Mouse (Mus musculus): ENCODE results near the gene Egflam. TPM values are rescaled to one million over a fixed set of nuclear protein-coding genes. Genes with fewer than 3 reads are reported as not detected.

The Egflam gene
- polyA plus RNA-seq, 1 experiment from 2014 or later = 3.6 TPM

DNA sequence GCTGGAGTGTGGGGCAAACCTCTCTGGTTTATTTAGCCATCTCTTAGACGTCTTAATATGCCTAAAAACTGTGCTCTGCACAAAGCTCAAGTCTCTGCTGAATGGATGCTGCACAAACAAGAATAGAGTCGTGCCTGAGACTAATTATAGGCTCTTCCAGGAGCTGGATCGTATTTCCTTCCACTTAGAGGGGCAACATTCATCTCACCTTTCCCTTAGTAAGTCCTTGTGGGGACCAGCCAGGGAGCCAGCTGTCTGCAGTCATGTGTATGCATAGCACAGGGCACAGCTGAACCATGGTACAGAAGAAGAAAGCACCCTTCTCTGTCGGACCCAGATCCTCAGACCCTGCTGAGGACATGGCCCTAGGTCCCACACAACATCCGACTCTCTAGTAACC is 192.1 kb downstream of the Egflam start:
- H3K27me3 ChIP-seq = no peaks in the 10 kb centered on the region
- no peak overlapping the region for H3K27ac ChIP-seq
- 36% methylated on average over 5 of the region's 5 CpGs for WGBS
- no peak overlapping the region for H3K4me3 ChIP-seq
- H3K9ac ChIP-seq = no peak overlapping the region
- ATAC-seq = no peak
- no peaks in the 10 kb centered on the region for H3K36me3 ChIP-seq (ENCODE audit: poor library complexity, severe bottlenecking)
- no peak overlapping the region for H3K4me2 ChIP-seq
- peaks cover 13% of the 10 kb centered on the region for H3K4me1 ChIP-seq
- no peaks in the 10 kb centered on the region for H3K9me3 ChIP-seq (replicated peaks)

DNA sequence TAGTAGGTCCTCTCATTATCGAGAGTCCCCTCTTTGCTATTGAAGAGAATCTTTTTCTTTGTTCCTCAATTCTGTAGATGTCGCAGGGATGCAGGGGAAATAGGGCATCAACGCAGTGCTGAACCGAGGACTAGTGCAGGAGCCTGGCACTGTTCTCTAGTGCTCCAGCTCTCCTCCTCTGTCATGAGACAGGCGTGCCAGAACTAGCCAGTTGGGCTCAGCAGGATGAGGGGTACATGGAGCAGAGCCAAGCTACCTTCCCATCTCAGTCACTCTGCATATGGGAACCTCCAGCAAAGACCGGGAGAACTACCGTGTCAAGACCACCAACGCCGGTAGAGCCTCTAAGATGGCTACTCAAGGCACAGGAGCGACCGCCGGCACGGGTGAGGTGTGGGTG is 193.3 kb downstream of the Egflam start:
- Histone ChIP-seq H3K27ac (no peak overlapping the region), H3K9ac (no peak overlapping the region), H3K36me3 (ENCODE audit: poor library complexity, severe bottlenecking) (no peaks in the 10 kb centered on the region), H3K4me2 (no peak overlapping the region), H3K4me1 (peaks cover 15% of the 10 kb centered on the region), H3K4me3 (no peak overlapping the region), H3K9me3 (replicated peaks) (no peaks in the 10 kb centered on the region), H3K27me3 (no peaks in the 10 kb centered on the region)
- ATAC-seq = peak; percentile 37; the same call in 1 of the 2 replicates
- whole genome bisulfite sequencing = 60% methylated on average over 13 of the region's 13 CpGs

DNA sequence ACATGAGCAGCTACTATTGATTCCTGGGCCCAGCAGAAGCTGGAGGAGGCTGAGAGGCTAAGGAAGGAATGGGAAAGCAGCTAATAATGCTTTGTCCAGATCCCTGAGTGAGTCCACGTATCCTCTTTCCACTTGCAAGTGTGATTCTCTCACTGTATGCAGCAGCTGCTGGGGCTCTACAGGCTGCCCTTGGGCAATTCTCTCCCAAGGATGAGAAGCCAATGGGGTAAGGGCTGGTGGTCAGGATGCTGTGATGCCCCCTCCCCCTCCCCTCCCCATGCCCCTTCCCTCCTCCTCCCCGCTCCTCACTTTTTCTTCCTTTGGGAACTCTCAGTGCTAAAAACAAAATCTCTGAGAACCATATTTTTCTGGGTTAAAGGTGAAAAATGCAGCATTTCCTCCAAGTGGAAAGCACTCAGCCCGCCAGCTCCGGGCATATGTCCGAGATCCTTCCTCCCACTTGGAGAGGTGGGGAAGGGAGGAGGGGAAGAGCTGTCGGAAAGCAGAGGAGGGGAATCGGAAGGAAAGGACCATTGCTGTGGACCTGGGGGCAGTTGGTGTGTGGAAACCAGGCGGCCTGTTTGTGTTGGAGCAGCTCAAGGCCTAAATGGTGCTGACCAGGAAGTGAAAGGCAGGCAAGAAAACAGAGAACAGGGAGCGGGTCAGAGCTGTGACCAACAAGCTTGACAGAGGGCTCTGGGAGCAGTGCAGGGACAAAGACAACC is 194.4 kb downstream of the Egflam start:
- 80% methylated on average over 9 of the region's 9 CpGs for WGBS
- ATAC-seq = no peak
- no peak overlapping the region for H3K4me2 ChIP-seq
- H3K9ac ChIP-seq = no peak overlapping the region
- H3K36me3 ChIP-seq (ENCODE audit: poor library complexity, severe bottlenecking) = no peaks in the 10 kb centered on the region
- H3K4me3 ChIP-seq = no peak overlapping the region
- H3K27ac ChIP-seq = no peak overlapping the region
- H3K4me1 ChIP-seq = peaks cover 23% of the 10 kb centered on the region
- no peaks in the 10 kb centered on the region for H3K27me3 ChIP-seq
- H3K9me3 ChIP-seq (replicated peaks) = no peaks in the 10 kb centered on the region

DNA sequence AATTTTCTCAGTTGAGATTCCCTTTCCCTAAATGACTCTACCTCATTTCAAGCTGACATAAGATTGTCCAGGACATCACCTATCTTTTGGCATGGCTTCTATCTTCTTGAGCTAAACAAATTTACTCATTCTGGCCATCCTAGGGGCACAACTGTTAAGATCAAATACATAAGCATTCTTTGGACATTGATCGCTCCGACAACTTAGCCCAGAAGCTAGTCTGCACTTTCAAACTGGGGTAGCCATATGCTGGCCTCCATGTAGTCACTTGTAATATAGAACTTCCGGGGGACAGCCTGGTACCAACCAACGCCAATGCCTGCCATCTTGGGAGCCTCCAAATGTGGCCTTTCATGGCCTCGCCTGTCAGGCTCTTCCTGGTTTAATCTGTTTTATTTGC is 195.2 kb downstream of the Egflam start:
- no peak for ATAC-seq
- Histone ChIP-seq H3K27me3 (no peaks in the 10 kb centered on the region), H3K9me3 (replicated peaks) (no peaks in the 10 kb centered on the region), H3K9ac (no peak overlapping the region), H3K27ac (no peak overlapping the region), H3K4me1 (peaks cover 29% of the 10 kb centered on the region), H3K36me3 (ENCODE audit: poor library complexity, severe bottlenecking) (no peaks in the 10 kb centered on the region), H3K4me3 (no peak overlapping the region), H3K4me2 (no peak overlapping the region)
- 90% methylated on average over 5 of the region's 5 CpGs for WGBS

DNA sequence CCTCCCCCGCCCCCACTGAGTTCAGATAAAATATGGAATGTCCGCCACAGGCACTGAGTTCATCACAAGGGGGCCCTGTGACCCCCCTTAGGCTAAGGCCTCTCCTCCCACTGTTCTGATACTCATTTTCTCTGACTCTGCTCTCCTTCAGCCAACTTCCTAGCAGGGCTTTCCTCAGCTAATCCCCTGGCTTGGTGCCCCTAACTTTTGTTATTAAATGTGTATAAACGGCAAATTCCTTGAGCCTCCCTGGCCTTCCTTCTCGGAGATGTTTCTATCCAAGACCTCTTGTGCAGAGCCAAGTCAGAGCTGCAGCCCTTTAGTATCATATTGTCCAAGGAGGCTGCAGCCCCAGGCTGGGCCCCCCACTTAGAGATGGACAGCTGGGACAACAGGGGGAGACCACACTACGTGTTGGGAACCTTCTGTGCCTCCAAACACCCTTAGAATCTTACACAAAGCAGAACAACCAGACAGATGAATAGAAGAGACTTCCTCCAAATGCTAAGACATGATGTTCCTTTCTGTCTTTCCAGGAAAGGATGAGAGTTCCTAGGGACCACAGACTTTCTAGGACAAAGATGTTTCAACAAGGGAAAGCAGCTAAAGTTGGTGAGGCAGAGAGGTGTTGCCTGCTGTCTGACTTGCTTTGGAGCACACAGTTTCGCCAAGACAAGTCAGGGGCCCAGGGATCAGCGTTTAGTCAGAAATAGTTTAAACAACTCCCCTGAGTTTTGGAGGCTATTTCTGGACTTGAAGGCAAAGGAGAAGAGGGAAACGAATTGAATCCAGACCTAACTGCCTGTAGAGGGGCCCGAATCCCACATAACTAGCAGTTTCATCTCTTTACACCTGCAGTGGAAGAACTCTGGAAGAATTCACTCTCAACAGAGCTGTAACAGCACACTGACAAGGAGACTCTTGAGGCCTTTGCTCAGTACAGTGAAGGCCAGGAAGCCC is 196.5 kb downstream of the Egflam start:
- 59% methylated on average over 9 of the region's 9 CpGs for WGBS
- no peak overlapping the region for H3K4me2 ChIP-seq
- H3K9me3 ChIP-seq (replicated peaks) = no peaks in the 10 kb centered on the region
- H3K27me3 ChIP-seq = no peaks in the 10 kb centered on the region
- ATAC-seq = no peak
- no peak overlapping the region for H3K4me3 ChIP-seq
- H3K4me1 ChIP-seq = peaks cover 33% of the 10 kb centered on the region
- no peaks in the 10 kb centered on the region for H3K36me3 ChIP-seq (ENCODE audit: poor library complexity, severe bottlenecking)
- H3K9ac ChIP-seq = no peak overlapping the region
- H3K27ac ChIP-seq = no peak overlapping the region

DNA sequence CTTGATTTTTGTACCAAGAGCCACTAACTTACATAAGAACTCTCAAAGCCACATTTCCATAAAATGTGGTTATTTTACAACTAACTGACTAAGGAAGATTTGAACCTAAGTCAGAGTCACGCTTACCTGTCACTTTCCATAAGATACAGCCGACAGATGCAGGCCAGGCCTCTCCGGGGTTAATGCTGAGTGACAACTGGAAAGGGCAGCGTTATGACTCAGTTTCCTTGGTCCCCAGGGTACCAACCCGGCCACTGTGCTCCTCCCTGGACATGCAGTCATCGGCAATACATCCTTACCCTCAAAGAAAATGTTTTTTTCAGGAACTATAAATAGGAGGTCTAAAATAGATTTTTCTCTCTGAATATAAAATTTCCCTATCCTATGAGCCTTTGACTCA is 197.9 kb downstream of the Egflam start:
- Histone ChIP-seq H3K36me3 (ENCODE audit: poor library complexity, severe bottlenecking) (no peaks in the 10 kb centered on the region), H3K27ac (no peak overlapping the region), H3K27me3 (no peaks in the 10 kb centered on the region), H3K4me1 (peaks cover 45% of the 10 kb centered on the region), H3K4me2 (no peak overlapping the region), H3K4me3 (no peak overlapping the region), H3K9ac (no peak overlapping the region), H3K9me3 (replicated peaks) (no peaks in the 10 kb centered on the region)
- 84% methylated on average over 6 of the region's 6 CpGs for WGBS
- no peak for ATAC-seq

DNA sequence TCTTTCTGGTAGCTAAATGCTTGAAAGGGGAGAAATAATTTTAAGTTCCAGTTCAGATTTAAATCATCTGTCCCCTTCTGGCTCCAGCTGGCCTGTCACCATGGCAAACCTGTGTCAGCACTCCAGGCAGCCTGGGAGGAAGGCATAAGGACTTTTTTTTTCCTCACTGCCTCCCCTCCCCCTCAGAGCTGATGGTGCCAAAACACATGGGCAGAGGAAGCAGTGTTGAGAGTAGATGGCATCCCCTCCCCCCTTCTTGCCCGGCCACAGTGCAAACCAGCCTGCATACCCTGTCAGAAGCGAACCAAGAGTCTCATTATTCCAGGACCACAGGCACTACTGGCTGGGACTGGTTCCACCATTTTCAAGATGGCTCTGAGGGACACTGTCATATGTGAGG is 199.4 kb downstream of the Egflam start:
- Histone ChIP-seq H3K4me1 (peaks cover 53% of the 10 kb centered on the region), H3K36me3 (ENCODE audit: poor library complexity, severe bottlenecking) (no peaks in the 10 kb centered on the region), H3K4me3 (no peak overlapping the region), H3K4me2 (no peak overlapping the region), H3K9me3 (replicated peaks) (no peaks in the 10 kb centered on the region), H3K9ac (no peak overlapping the region), H3K27ac (peak overlapping the region; percentile 25; the same call in 1 of the 2 replicates), H3K27me3 (no peaks in the 10 kb centered on the region)
- 49% methylated on average over 2 of the region's 2 CpGs for WGBS
- peak; percentile 79 for ATAC-seq

DNA sequence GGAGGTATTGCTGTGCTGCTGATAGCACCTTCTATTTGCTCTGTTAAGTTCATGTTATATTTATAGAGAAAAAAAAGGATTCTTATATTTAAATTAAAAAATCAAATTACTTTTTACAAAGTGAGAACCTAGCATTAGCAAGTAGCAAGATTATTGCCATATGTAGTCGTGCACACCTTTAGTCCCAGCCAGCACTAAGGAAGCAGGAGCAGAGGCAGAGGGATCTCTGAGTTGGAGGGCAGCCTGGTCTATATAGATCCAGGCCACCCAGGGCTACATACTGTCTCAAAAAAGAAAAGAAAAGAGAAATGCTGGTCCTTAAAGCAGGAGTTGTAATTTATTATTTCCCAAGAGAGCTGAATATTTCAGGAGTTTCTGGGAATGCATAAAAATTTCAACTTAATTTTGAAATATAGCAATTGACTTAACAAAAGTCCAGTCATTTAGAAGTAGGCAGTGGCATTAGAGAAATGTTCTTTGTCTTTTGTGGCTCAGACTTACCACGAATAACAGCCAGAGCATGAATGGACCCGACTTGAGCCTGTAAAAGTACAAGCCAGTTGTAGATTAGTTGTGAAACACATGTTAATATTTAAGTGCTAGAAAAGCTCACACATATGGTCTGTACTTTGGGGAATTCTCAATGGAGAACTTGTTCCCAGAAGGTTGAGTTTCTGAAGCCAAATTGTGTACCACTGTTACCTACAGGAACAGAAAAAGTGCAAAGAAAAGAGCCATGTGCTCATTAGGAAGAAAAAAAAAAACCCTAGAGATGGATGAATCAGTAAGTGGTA is 200.3 kb downstream of the Egflam start:
- Histone ChIP-seq H3K27ac (no peak overlapping the region), H3K4me3 (no peak overlapping the region), H3K9ac (no peak overlapping the region), H3K4me1 (peaks cover 61% of the 10 kb centered on the region), H3K9me3 (replicated peaks) (no peaks in the 10 kb centered on the region), H3K27me3 (no peaks in the 10 kb centered on the region), H3K36me3 (ENCODE audit: poor library complexity, severe bottlenecking) (no peaks in the 10 kb centered on the region), H3K4me2 (no peak overlapping the region)
- no peak for ATAC-seq
- 40% methylated on average over 3 of the region's 3 CpGs for WGBS

DNA sequence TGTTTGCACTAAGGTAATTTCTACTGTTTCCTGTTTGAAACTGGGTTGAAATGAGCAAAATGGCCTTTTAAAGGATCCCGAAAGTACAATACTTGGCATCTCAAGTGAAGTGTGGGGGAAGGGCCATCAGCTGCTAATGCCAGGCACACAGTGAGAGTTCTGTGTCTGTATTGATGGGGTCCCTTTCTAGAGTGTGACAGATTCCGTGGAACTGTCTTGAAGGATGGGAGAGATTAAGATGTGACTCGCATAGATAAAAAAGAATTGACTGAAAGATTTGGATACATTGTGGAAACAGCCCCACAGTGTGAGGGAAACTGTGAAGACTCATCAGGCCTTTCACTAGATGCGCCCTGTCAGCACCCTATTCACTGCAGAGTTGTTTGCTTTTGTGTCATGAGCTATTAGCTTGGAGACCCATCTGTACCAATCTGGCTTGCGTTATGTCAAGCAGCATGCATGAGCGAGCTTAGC is 203.4 kb downstream of the Egflam start:
- H3K27me3 ChIP-seq = no peaks in the 10 kb centered on the region
- no peak overlapping the region for H3K4me3 ChIP-seq
- H3K9ac ChIP-seq = no peak overlapping the region
- peaks cover 9% of the 10 kb centered on the region for H3K36me3 ChIP-seq (ENCODE audit: poor library complexity, severe bottlenecking)
- ATAC-seq = peak; percentile 86
- peaks cover 52% of the 10 kb centered on the region for H3K4me1 ChIP-seq
- WGBS = 11% methylated on average over 6 of the region's 6 CpGs
- no peaks in the 10 kb centered on the region for H3K9me3 ChIP-seq (replicated peaks)
- peak overlapping the region; percentile 39; the same call in 1 of the 2 replicates for H3K4me2 ChIP-seq
- peak overlapping the region; percentile 33 for H3K27ac ChIP-seq

DNA sequence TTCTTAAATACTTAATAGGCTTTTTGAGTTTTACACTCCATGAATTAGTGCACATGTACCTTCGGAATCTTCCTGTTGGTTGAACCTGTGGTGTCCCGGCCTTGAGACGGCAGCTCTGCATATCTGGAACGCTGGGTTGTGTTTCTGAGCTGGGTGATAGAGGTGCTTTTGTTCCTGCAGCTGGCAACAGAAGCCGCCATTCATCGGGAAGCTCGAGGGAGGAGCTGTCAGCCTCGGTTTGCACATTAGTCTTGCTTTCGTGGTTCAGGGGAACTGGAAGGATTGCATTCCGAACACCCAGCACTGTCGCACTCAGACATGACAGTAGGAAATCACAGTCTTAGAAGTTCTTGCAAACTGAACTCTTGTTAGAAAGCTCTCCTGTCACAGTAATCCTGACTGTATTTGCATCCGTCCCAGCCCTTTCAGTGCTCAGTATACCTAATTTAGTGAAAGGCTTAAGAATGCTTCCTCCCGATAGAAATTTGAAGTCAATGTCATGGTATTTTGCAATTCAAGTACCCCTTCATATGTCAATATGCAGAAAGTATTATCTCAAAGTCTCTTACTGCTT is 204.0 kb downstream of the Egflam start:
- WGBS = 8% methylated on average over 13 of the region's 13 CpGs
- Histone ChIP-seq H3K27ac (peak overlapping the region; percentile 33), H3K4me2 (peak overlapping the region; percentile 39)

DNA sequence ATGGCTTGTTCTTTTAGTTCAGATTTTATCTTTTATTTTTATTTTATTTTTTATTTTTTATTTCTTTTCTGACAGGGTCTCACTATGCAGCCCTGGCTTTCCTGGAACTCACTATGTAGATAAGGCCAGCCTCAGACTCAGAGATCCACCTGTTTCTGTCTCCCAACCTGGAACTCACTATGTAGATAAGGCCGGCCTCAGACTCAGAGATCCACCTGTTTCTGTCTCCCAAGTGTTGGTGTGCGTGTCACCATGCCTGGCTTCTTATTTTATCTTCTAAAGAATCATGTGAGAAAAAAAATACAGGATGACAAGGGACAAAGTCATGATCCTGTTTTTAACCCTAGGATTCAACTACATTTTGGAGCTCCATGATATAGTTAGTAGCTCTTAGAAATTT is 205.6 kb downstream of the Egflam start:
- Histone ChIP-seq H3K36me3 (ENCODE audit: poor library complexity, severe bottlenecking) (peaks cover 9% of the 10 kb centered on the region), H3K27ac (no peak overlapping the region)
- 94% methylated on average over 2 of the region's 2 CpGs for WGBS

More for the DNA sequence above, 204.0 kb downstream of the Egflam start:
- peaks cover 9% of the 10 kb centered on the region for H3K36me3 ChIP-seq (ENCODE audit: poor library complexity, severe bottlenecking)
- H3K4me3 ChIP-seq = no peak overlapping the region
- no peaks in the 10 kb centered on the region for H3K9me3 ChIP-seq (replicated peaks)
- no peak overlapping the region for H3K9ac ChIP-seq
- ATAC-seq = peak; percentile 30
- peaks cover 48% of the 10 kb centered on the region for H3K4me1 ChIP-seq
- no peaks in the 10 kb centered on the region for H3K27me3 ChIP-seq

More for the DNA sequence above, 205.6 kb downstream of the Egflam start:
- Histone ChIP-seq H3K4me3 (no peak overlapping the region), H3K4me2 (no peak overlapping the region), H3K4me1 (peaks cover 34% of the 10 kb centered on the region), H3K27me3 (no peaks in the 10 kb centered on the region), H3K9me3 (replicated peaks) (no peaks in the 10 kb centered on the region), H3K9ac (no peak overlapping the region)
- no peak for ATAC-seq
